Mouse (Mus musculus) adipocyte (in vitro differentiated cells): Measurements from ENCODE around the gene Zfp563.

ENCODE experiments used
- DNase-seq: peaks from one replicate; pipeline ENCODE4 v3.0.0-alpha.2; 2016; ENCODE audit warnings: low spot score

Gene Zfp563

GRCm38 (mm10) chr17:33089220-33089949 lies at the start of gene Zfp563:
TSS of gene Zfp563 (plus strand) at chr17:33089310.
- peak; percentile 98 for DNase-seq

GRCm38 (mm10) chr17:33058791-33059190 lies 30.3 kb upstream of the Zfp563 start:
- peak; percentile 44 for DNase-seq

- DNase-seq, result no peak
Measured at GRCm38 (mm10) chr17:33063001-33063400, 26.1 kb upstream of the Zfp563 start.

DNA sequence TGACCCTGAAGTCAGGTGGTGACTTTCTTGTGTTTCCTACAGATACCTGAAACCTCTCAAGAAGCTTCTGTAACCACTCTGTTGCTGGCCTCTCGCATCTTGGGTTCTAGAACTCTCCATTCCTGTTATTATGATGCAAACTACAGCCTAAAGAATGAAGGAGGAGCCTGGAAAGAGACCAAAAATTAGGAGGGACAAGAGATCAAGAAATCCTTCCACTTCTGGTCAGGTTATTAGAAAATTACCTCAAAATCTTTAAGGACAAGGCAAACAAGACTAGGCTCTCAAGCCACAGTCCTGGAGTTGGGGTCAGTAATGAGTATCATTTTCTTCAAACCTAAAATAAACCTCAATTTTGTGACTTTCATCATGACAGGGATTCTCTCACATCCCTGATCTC lies 21.2 kb upstream of the Zfp563 start, which contains the start of gene 4921501E09Rik:
TSS of gene 4921501E09Rik (minus strand) at position 101 of the 400 bp plus-strand sequence.
- DNase-seq, result no peak

DNA sequence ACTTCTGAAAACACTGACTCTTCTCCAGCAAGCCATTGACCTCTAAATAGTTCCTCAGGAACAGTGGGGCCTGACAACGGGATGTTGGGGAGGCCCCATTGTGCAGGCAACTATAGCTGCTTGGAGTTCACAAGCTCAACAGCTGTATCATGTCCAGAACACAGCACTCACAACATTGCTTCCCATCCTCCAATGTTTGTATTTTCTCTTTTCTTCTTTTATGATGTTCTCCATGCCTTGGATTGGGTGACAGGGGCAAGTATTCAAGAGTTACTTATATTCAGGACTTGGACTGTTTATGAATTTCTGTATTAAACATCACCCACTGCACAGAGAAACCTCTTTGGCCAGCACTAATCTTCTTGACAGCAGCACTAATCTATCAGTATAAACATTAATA lies 2.5 kb downstream of the Zfp563 start:
- no peak for DNase-seq

DNA sequence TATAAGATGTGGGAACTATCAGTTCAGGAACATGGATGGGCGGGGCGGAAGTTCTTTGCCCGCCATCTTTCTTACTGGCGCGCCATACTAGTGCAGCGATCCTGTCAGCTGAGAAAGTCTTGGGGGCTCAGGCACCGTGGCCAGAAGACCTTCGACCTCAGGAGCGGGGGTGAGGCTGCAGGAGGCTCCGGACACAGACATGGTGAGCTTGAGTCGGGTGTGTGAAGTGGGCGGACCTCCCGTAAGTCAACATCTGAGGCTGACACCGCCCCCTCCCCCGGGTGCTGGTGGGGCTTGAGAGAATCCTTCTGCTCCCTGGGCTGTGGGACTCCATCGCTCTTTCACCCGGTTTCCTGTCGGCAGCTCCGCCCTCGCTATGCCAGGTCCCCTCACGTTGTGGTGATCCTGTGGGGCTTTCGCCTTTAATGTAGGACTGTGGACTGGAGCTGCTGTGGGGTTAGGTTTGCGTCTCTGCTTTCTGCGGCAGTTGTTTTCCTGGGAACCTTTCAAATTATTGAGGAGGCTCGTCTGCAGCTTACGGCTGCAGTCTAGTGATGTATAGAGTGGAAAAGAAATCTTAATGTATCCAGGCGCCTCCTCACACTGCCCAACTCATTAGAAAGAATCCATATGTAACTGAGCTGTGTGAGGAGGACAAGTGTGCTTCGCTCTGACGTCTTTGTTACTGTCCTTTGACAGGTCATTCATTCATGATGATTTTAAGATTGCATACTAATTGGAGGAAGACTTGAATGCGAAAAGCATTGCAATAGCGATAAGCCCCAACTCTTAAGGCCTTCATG lies 3.5 kb downstream of the Zfp563 start:
- DNase-seq, result peak; percentile 81

DNA sequence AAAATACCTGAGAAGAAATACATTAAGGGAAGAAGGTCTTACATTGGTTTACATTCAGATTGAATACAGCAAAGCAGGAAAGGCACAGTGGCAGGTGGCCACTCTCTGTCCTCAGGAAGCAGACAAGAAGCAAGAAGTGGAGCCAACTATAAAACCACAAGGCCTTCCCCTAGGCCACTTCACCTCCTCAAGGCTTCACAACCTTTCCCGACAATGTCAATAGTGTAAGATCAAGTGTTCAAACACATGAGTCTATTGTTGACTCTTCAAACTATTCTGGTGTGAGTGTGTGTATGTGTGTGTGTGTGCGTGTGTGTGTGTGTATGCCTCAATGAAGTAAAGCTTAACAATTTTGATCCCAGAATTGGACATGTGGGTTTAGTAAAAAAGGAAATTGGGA lies 8.3 kb downstream of the Zfp563 start:
- no peak for DNase-seq

GRCm38 (mm10) chr17:33124546-33124945 lies 35.4 kb downstream of the Zfp563 start:
- no peak for DNase-seq

DNA sequence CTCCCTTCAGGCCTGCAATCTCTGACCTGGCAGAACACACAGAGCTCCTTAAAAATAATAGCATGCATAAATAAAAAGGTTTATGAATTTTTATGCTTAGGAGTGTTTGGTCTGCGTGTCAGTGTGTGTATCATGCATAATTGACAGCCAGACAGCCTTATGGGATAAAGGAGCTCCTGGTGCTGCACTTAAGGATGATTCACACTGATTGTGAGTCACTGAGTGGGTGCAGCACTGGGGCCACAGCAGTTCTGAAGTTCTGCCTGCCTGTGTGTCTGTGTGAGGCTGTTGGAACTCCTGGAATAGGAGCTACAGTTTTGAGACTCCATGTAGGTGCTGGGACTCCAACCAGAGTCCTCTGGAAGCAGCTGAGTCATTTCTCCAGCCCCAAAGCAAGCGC lies 37.1 kb downstream of the Zfp563 start:
- DNase-seq, result no peak

GRCm38 (mm10) chr17:33139261-33139820 lies 50.2 kb downstream of the Zfp563 start, which contains the start of gene Morc2b:
TSS of gene Morc2b (minus strand) at chr17:33139683.
- no peak for DNase-seq
